Mouse (Mus musculus): ENCODE measurements at regions not wholly inside any gene's neighbourhood (a gene's known extent, or its start where the extent isn't known, plus 50 kb on each side); places are given as distances from the start of the nearest gene placed in this dataset.

GRCm38 (mm10) chr15:5554526-5554925 lies 310.5 kb upstream of the Ptger4 start:
- TF ChIP-seq CTCF (IDR thresholded peaks at IDR 0.05; ENCODE audit: extremely low read depth, insufficient read depth, low read length), result no peak
- no peak for TF ChIP-seq POLR2A (IDR thresholded peaks at IDR 0.05; ENCODE audit: extremely low read depth, insufficient read depth, low read length)
